Mouse (Mus musculus): ENCODE results near the gene Cnot6l.

The Cnot6l gene

GRCm38 (mm10) chr5:96164021-96164411 lies at the start of gene Cnot6l:
Cnot6l (minus strand) TSS chr5:96164171.
- peak; percentile 7 for DNase-seq (ENCODE audit: low read depth)

GRCm38 (mm10) chr5:96209916-96210583 lies 46.1 kb upstream of the Cnot6l start:
- peak; percentile 95 for DNase-seq (ENCODE audit: low read depth)

GRCm38 (mm10) chr5:96209459-96209858 lies 45.5 kb upstream of the Cnot6l start, which contains the start of gene Mrpl1:
Mrpl1 (plus strand) TSS chr5:96209493.
- DNase-seq (ENCODE audit: low read depth), result peak; percentile 60

GRCm38 (mm10) chr5:96208543-96208942 lies 44.6 kb upstream of the Cnot6l start:
- no peak for DNase-seq (ENCODE audit: low read depth)

- DNase-seq (ENCODE audit: low read depth), result no peak
Measured at GRCm38 (mm10) chr5:96207531-96207930, 43.6 kb upstream of the Cnot6l start.

- DNase-seq (ENCODE audit: low read depth), result peak; percentile 81
Measured at GRCm38 (mm10) chr5:96206897-96207296, 42.9 kb upstream of the Cnot6l start.

GRCm38 (mm10) chr5:96201462-96202154 lies 37.6 kb upstream of the Cnot6l start:
- DNase-seq (ENCODE audit: low read depth), result no peak

GRCm38 (mm10) chr5:96200269-96200668 lies 36.3 kb upstream of the Cnot6l start:
- no peak for DNase-seq (ENCODE audit: low read depth)

GRCm38 (mm10) chr5:96198271-96198670 lies 34.3 kb upstream of the Cnot6l start:
- DNase-seq (ENCODE audit: low read depth), result no peak

- no peak for DNase-seq (ENCODE audit: low read depth)
Measured at GRCm38 (mm10) chr5:96196547-96197052, 32.6 kb upstream of the Cnot6l start.

GRCm38 (mm10) chr5:96191251-96191650 lies 27.3 kb upstream of the Cnot6l start:
- no peak for DNase-seq (ENCODE audit: low read depth)

- DNase-seq (ENCODE audit: low read depth), result no peak
Measured at GRCm38 (mm10) chr5:96189761-96190160, 25.8 kb upstream of the Cnot6l start.

- no peak for DNase-seq (ENCODE audit: low read depth)
Measured at GRCm38 (mm10) chr5:96183987-96184386, 20.0 kb upstream of the Cnot6l start.

GRCm38 (mm10) chr5:96183211-96183610 lies 19.2 kb upstream of the Cnot6l start:
- DNase-seq (ENCODE audit: low read depth), result no peak

- DNase-seq (ENCODE audit: low read depth), result no peak
Measured at GRCm38 (mm10) chr5:96176879-96177358, 12.9 kb upstream of the Cnot6l start.

- DNase-seq (ENCODE audit: low read depth), result no peak
Measured at GRCm38 (mm10) chr5:96176121-96176520, 12.2 kb upstream of the Cnot6l start.

- no peak for DNase-seq (ENCODE audit: low read depth)
Measured at GRCm38 (mm10) chr5:96171765-96172164, 7.8 kb upstream of the Cnot6l start.

- DNase-seq (ENCODE audit: low read depth), result no peak
Measured at GRCm38 (mm10) chr5:96170443-96170842, 6.5 kb upstream of the Cnot6l start.

GRCm38 (mm10) chr5:96166761-96167160 lies 2.8 kb upstream of the Cnot6l start:
- DNase-seq (ENCODE audit: low read depth), result no peak

- peak; percentile 2 for DNase-seq (ENCODE audit: low read depth)
Measured at GRCm38 (mm10) chr5:96163396-96164020, 463 bp downstream of the Cnot6l start.

GRCm38 (mm10) chr5:96162399-96163331 lies 1.3 kb downstream of the Cnot6l start:
- peak; percentile 90 for DNase-seq (ENCODE audit: low read depth)
